Mouse (Mus musculus) CH12.LX (cell line): ENCODE data around the gene Gm20388.

Source experiments
- CHD2 ChIP-seq: IDR thresholded peaks from 2 replicates; pipeline ENCODE4 v1.6.1; 2011; ENCODE audit warnings: low read length, improper control_type of control experiment
- CTCF ChIP-seq, 2 experiments: IDR thresholded peaks in 1 of 2; conservative IDR thresholded peaks in 1 of 2; 2 replicates each; pipeline ENCODE4 v1.5.1; 2011 to 2012; ENCODE audit warnings: low read depth in 2 of 2, low read length in 2 of 2, improper control_type of control experiment in 1 of 2, inconsistent platforms in 1 of 2, mild to moderate bottlenecking in 1 of 2, moderate library complexity in 1 of 2
- E2F4 ChIP-seq: IDR thresholded peaks from 2 replicates; pipeline ENCODE4 v1.6.1; 2011; ENCODE audit warnings: low read depth, low read length, improper control_type of control experiment; ENCODE audit not compliant: insufficient replicate concordance
- ELF1 ChIP-seq: IDR thresholded peaks from 2 replicates; pipeline ENCODE4 v1.6.1; 2014; ENCODE audit warnings: low read depth, mild to moderate bottlenecking, inconsistent platforms, low read length, improper control_type of control experiment
- EP300 ChIP-seq: IDR thresholded peaks from 2 replicates; pipeline ENCODE4 v1.6.1; 2011; ENCODE audit warnings: low read length, improper control_type of control experiment
- MAX ChIP-seq: IDR thresholded peaks from 2 replicates; pipeline ENCODE4 v1.6.1; 2011; ENCODE audit warnings: low read length, improper control_type of control experiment
- MEF2A ChIP-seq: IDR thresholded peaks from 2 replicates; pipeline ENCODE4 v1.6.1; 2014; ENCODE audit warnings: low read depth, mild to moderate bottlenecking, inconsistent platforms, low read length, improper control_type of control experiment, borderline replicate concordance
- POLR2A ChIP-seq: IDR thresholded peaks from 2 replicates; pipeline ENCODE4 v1.6.1; 2011; ENCODE audit warnings: low read depth, mild to moderate bottlenecking, improper control_type of control experiment, low read length
- POLR2AphosphoS2 ChIP-seq: IDR thresholded peaks from 2 replicates; pipeline ENCODE4 v1.6.1; 2011; ENCODE audit warnings: low read depth, low read length, improper control_type of control experiment
- RCOR1 ChIP-seq: conservative IDR thresholded peaks from 2 replicates; pipeline ENCODE4 v1.6.1; 2012; ENCODE audit warnings: low read depth, mild to moderate bottlenecking, inconsistent platforms, low read length, improper control_type of control experiment
- USF2 ChIP-seq: conservative IDR thresholded peaks from 2 replicates; pipeline ENCODE4 v1.6.1; 2011; ENCODE audit warnings: low read depth, low read length, improper control_type of control experiment

- TF ChIP-seq RCOR1 (no peak), CHD2 (no peak), ELF1 (no peak), CTCF (conservative IDR thresholded peaks at IDR 0.05 in 1 of 2, IDR thresholded peaks at IDR 0.05 in 1 of 2; ENCODE audit: low read depth in 2 of 2, low read length in 2 of 2) (no peak), POLR2AphosphoS2 (no peak), USF2 (no peak), EP300 (no peak), MAX (no peak), POLR2A (no peak), E2F4 (no peak), MEF2A (no peak)
Measured at GRCm38 (mm10) chr8:122342362-122342761, 2431.7 kb downstream of the Gm20388 start.
